31 mouse cellular contexts compared by ENCODE assay signal in genomic region chr12:83765965-83766603, GRCm38 (mm10). TPM values are rescaled to one million over a fixed set of nuclear protein-coding genes. Genes with fewer than 3 reads are reported as not detected.
DNase-seq lines count a peak whose midpoint lies in the region; ATAC-seq lines count a peak whose summit lies in the region.
"Had no signal": no experiment of that assay in that cellular context is flagged by ENCODE, and none has a peak within 500 bp of the region (broad histone marks: within the 10 kb centered on the region; RNA-seq: fewer than 3 reads in every experiment).

No protein-coding gene starts in this region.

- peaks cover 64% of the 10 kb centered on the region for H3K4me1 ChIP-seq in forebrain, embryonic 10.5 days
- H3K4me1 ChIP-seq in forebrain, embryonic 16.5 days (replicated peaks; ENCODE audit: control insufficient read depth, insufficient read depth, low read length) = peaks cover 22% of the 10 kb centered on the region
- H3K4me1 ChIP-seq in embryonic facial prominence, embryonic 12.5 days = peaks cover 46% of the 10 kb centered on the region
- peaks cover 86% of the 10 kb centered on the region for H3K4me1 ChIP-seq in limb, embryonic 10.5 days

- 0 out of 2 replicates have a peak overlapping the region, but pooled peaks have one; percentile 35 for H3K27ac ChIP-seq in forebrain, embryonic 10.5 days
- H3K27ac ChIP-seq in forebrain, embryonic 16.5 days (ENCODE audit: low read length) = no peak overlapping the region
- H3K27ac ChIP-seq in embryonic facial prominence, embryonic 12.5 days = peak overlapping the region; percentile 43; the same call in 1 of the 2 replicates
- H3K27ac ChIP-seq in limb, embryonic 10.5 days = peak overlapping the region; percentile 59
- H3K27ac ChIP-seq: hindbrain, embryonic 15.5 days; kidney, embryonic 15.5 days; layer of hippocampus, adult 2 months; left cerebral cortex, adult 2 months; limb, embryonic 15.5 days; liver, embryonic 13.5 days; neural tube, embryonic 15.5 days had no signal

- H3K4me3 ChIP-seq in forebrain, embryonic 10.5 days = no peak overlapping the region
- H3K4me3 ChIP-seq in forebrain, embryonic 16.5 days (replicated peaks; ENCODE audit: low read length) = no peak overlapping the region
- H3K4me3 ChIP-seq in embryonic facial prominence, embryonic 12.5 days = no peak overlapping the region
- H3K4me3 ChIP-seq in limb, embryonic 10.5 days = peak overlapping the region; percentile 5
- H3K4me3 ChIP-seq: hindbrain, embryonic 15.5 days; kidney, embryonic 15.5 days; layer of hippocampus, adult 2 months; left cerebral cortex, adult 2 months; limb, embryonic 15.5 days; liver, embryonic 13.5 days; neural tube, embryonic 15.5 days had no signal

- no peak overlapping the region for H3K9ac ChIP-seq in forebrain, embryonic 16.5 days (replicated peaks; ENCODE audit: low read depth, low read length)
- no peak overlapping the region for H3K9ac ChIP-seq in embryonic facial prominence, embryonic 12.5 days
- H3K9ac ChIP-seq: forebrain, postnatal 0 days; hindbrain, embryonic 15.5 days; kidney, embryonic 15.5 days; limb, embryonic 15.5 days; liver, embryonic 13.5 days; neural tube, embryonic 15.5 days had no signal

- H3K9me3 ChIP-seq in forebrain, embryonic 10.5 days = no peaks in the 10 kb centered on the region
- H3K9me3 ChIP-seq in forebrain, embryonic 16.5 days (ENCODE audit: control insufficient read depth, low read length) = no peaks in the 10 kb centered on the region
- no peaks in the 10 kb centered on the region for H3K9me3 ChIP-seq in embryonic facial prominence, embryonic 12.5 days
- no peaks in the 10 kb centered on the region for H3K9me3 ChIP-seq in limb, embryonic 10.5 days (replicated peaks)
- H3K9me3 ChIP-seq: G1E; hindbrain, embryonic 15.5 days; kidney, embryonic 15.5 days; limb, embryonic 15.5 days; liver, embryonic 13.5 days; neural tube, embryonic 15.5 days had no signal

- H3K36me3 ChIP-seq in forebrain, embryonic 10.5 days (replicated peaks) = no peaks in the 10 kb centered on the region
- H3K36me3 ChIP-seq in forebrain, embryonic 16.5 days (ENCODE audit: control insufficient read depth, insufficient read depth) = no peaks in the 10 kb centered on the region
- no peaks in the 10 kb centered on the region for H3K36me3 ChIP-seq in embryonic facial prominence, embryonic 12.5 days
- H3K36me3 ChIP-seq in limb, embryonic 10.5 days = no peaks in the 10 kb centered on the region
- H3K36me3 ChIP-seq: G1E; hindbrain, embryonic 15.5 days; kidney, embryonic 15.5 days; limb, embryonic 15.5 days; liver, embryonic 13.5 days; neural tube, embryonic 15.5 days had no signal

- 73% methylated on average over 13 of the region's 13 CpGs for WGBS in forebrain, embryonic 10.5 days
- 83% methylated on average over 13 of the region's 13 CpGs for WGBS in forebrain, embryonic 16.5 days
- 53% methylated on average over 13 of the region's 13 CpGs for WGBS in embryonic facial prominence, embryonic 12.5 days
- WGBS in limb, embryonic 10.5 days = 51% methylated on average over 13 of the region's 13 CpGs

- ATAC-seq in forebrain, embryonic 16.5 days = no peak
- no peak for ATAC-seq in embryonic facial prominence, embryonic 12.5 days (ENCODE audit: insufficient number of reproducible peaks, insufficient read depth, low FRiP score, low TSS enrichment)
- ATAC-seq: forebrain, postnatal 0 days; inflammation-experienced regulatory T-cells, adult 6 months; Patski had no signal

- no peak overlapping the region for H3K4me2 ChIP-seq in forebrain, embryonic 16.5 days (ENCODE audit: low read length)
- H3K4me2 ChIP-seq in embryonic facial prominence, embryonic 12.5 days (replicated peaks) = no peak overlapping the region
- H3K4me2 ChIP-seq: heart, embryonic 11.5 days; hindbrain, embryonic 15.5 days; kidney, embryonic 15.5 days; limb, embryonic 15.5 days; liver, embryonic 13.5 days; neural tube, embryonic 15.5 days had no signal

- DNase-seq in forebrain, embryonic 10.5 days (ENCODE audit: extremely low spot score, low spot score) = no peak
- peak; percentile 65 for DNase-seq in limb, embryonic 10.5 days (ENCODE audit: low spot score)
- DNase-seq in kidney, postnatal 14 days = no peak
- DNase-seq in lung, postnatal 25 days (ENCODE audit: low spot score) = no peak
- no peak for DNase-seq in spleen, adult 12 weeks (ENCODE audit: low spot score)
- DNase-seq: adrenal gland, postnatal 14 days; cerebellum, adult 18-20 months; cerebellum, postnatal 10 days; forebrain, postnatal 0 days; gastrocnemius, postnatal 14 days; kidney, adult 11 months; kidney, postnatal 36 days; liver, embryonic 13.5 days; lung, adult 18-20 months; lung, postnatal 10 days; midbrain, embryonic 14.5 days; right cerebral cortex, adult 18-20 months; thymus, adult 2 months; thymus, postnatal 4 days had no signal

- H3K27me3 ChIP-seq in forebrain, embryonic 10.5 days (ENCODE audit: poor library complexity, severe bottlenecking) = peaks cover 63% of the 10 kb centered on the region
- H3K27me3 ChIP-seq in forebrain, embryonic 16.5 days (replicated peaks; ENCODE audit: control insufficient read depth, insufficient read depth, low read length) = no peaks in the 10 kb centered on the region
- no peaks in the 10 kb centered on the region for H3K27me3 ChIP-seq in embryonic facial prominence, embryonic 12.5 days
- peaks cover 27% of the 10 kb centered on the region for H3K27me3 ChIP-seq in limb, embryonic 10.5 days (ENCODE audit: low read depth, poor library complexity, severe bottlenecking)
- H3K27me3 ChIP-seq: hindbrain, embryonic 15.5 days; kidney, embryonic 15.5 days; Patski had no signal

RNA-seq across cellular contexts. Expression of gene Papln, which starts 2.6 kb away (rescaled TPM):
- 0.07 TPM in 2 replicates for polyA plus RNA-seq in forebrain, embryonic 10.5 days (2016; fragmentation: Nextera tagmentation; extraction: Ambion mirVana)
- polyA plus RNA-seq in forebrain, embryonic 16.5 days (2015; fragmentation: Nextera tagmentation; extraction: Ambion mirVana) = 0.16 and 0.30 TPM in 2 replicates
- polyA plus RNA-seq in embryonic facial prominence, embryonic 12.5 days (2016; fragmentation: Nextera tagmentation; extraction: Ambion mirVana) = 0.51 and 0.69 TPM in 2 replicates
- 0.11 TPM in 2 replicates for polyA plus RNA-seq in limb, embryonic 10.5 days (2016; fragmentation: Nextera tagmentation; extraction: Ambion mirVana)
- polyA plus RNA-seq: inflammation-experienced regulatory T-cells, adult 6 months had no signal
